Mouse (Mus musculus) bone marrow macrophage, adult 2 months (primary cell): ENCODE measurements around the gene Mnt.

Experiments used
- CTCF ChIP-seq: IDR thresholded peaks from 2 replicates; pipeline ENCODE4 v1.5.1; 2012; ENCODE audit warnings: low read depth, mild to moderate bottlenecking, low read length, moderate library complexity
- POLR2A ChIP-seq: IDR thresholded peaks from 2 replicates; pipeline ENCODE4 v1.6.1; 2012; ENCODE audit warnings: mild to moderate bottlenecking, low read depth, low read length, borderline replicate concordance

GRCm38 (mm10) chr11:74838441-74838840 lies 7.7 kb downstream of the Mnt start:
- TF ChIP-seq CTCF (no peak), POLR2A (no peak)
